32 mouse cellular contexts compared by ENCODE assay signal in genomic region chr3:87749977-87750376, GRCm38 (mm10). TPM values are rescaled to one million over a fixed set of nuclear protein-coding genes. Genes with fewer than 3 reads are reported as not detected.
"Had no signal": no experiment of that assay in that cellular context is flagged by ENCODE, and none has a peak within 500 bp of the region (broad histone marks: within the 10 kb centered on the region; RNA-seq: fewer than 3 reads in every experiment).

No protein-coding gene starts in this region.

- H3K9me3 ChIP-seq: limb, embryonic 12.5 days; limb, embryonic 13.5 days; limb, embryonic 15.5 days; liver, embryonic 12.5 days; liver, embryonic 13.5 days; liver, embryonic 15.5 days; lung, embryonic 15.5 days; megakaryocyte, embryonic 14.5 days; midbrain, embryonic 10.5 days; midbrain, embryonic 12.5 days; midbrain, embryonic 13.5 days; midbrain, embryonic 15.5 days; neural tube, embryonic 12.5 days had no signal

- H3K4me1 ChIP-seq: liver, embryonic 12.5 days; liver, embryonic 13.5 days; liver, embryonic 15.5 days had no signal

- DNase-seq: left cerebral cortex, postnatal 4 days; liver; liver, embryonic 13.5 days; liver, postnatal 0 days; lung, adult 18-20 months; lung, adult 2 months; lung, embryonic 14.5 days; lung, postnatal 10 days; lung, postnatal 14 days; lung, postnatal 36 days; lung, postnatal 4 days; midbrain, embryonic 14.5 days had no signal

- H3K4me3 ChIP-seq: limb, embryonic 12.5 days; limb, embryonic 13.5 days; limb, embryonic 15.5 days; liver, embryonic 12.5 days; liver, embryonic 13.5 days; liver, embryonic 15.5 days; lung, embryonic 15.5 days; megakaryocyte, embryonic 14.5 days; midbrain, embryonic 10.5 days; midbrain, embryonic 12.5 days; midbrain, embryonic 13.5 days; midbrain, embryonic 15.5 days; myocyte; neural tube, embryonic 12.5 days had no signal

- H3K9ac ChIP-seq: limb, embryonic 12.5 days; limb, embryonic 13.5 days; limb, embryonic 15.5 days; liver, embryonic 12.5 days; liver, embryonic 13.5 days; liver, embryonic 14.5 days; liver, embryonic 15.5 days; liver, postnatal 0 days; lung, embryonic 14.5 days; lung, embryonic 15.5 days; midbrain, embryonic 12.5 days; midbrain, embryonic 13.5 days; midbrain, embryonic 15.5 days; neural tube, embryonic 12.5 days had no signal

- H3K36me3 ChIP-seq: liver, embryonic 15.5 days; midbrain, embryonic 10.5 days; midbrain, embryonic 12.5 days; midbrain, embryonic 13.5 days; midbrain, embryonic 15.5 days; neural tube, embryonic 12.5 days had no signal

- H3K27me3 ChIP-seq: limb, embryonic 13.5 days; limb, embryonic 15.5 days; liver, embryonic 13.5 days; liver, embryonic 15.5 days; lung, embryonic 15.5 days; megakaryocyte, embryonic 14.5 days; midbrain, embryonic 15.5 days had no signal

- H3K27ac ChIP-seq: limb, embryonic 12.5 days; limb, embryonic 13.5 days; limb, embryonic 15.5 days; liver, embryonic 12.5 days; liver, embryonic 13.5 days; liver, embryonic 14.5 days; liver, embryonic 15.5 days; lung, embryonic 15.5 days; macrophage; midbrain, embryonic 10.5 days; midbrain, embryonic 12.5 days; midbrain, embryonic 13.5 days; midbrain, embryonic 15.5 days; neural tube, embryonic 12.5 days had no signal

RNA-seq across cellular contexts. Expression of gene Lrrc71, which starts 1.6 kb away (rescaled TPM):
- total RNA-seq: megakaryocyte progenitor cell, adult 5-6 weeks; megakaryocyte-erythroid progenitor cell, adult 5-6 weeks had no signal

RNA-seq across cellular contexts. Expression of gene Ntrk1, which starts 45.0 kb away (rescaled TPM):
- total RNA-seq: liver, adult 2 months; megakaryocyte progenitor cell, adult 5-6 weeks; megakaryocyte, adult 5-6 weeks; megakaryocyte-erythroid progenitor cell, adult 5-6 weeks; monocyte, adult 5-6 weeks had no signal
- polyA plus RNA-seq: macrophage, myocyte had no signal

RNA-seq across cellular contexts. Expression of gene Insrr, which starts 46.8 kb away (rescaled TPM):
- total RNA-seq: liver, adult 2 months; megakaryocyte, adult 5-6 weeks; megakaryocyte-erythroid progenitor cell, adult 5-6 weeks; monocyte, adult 5-6 weeks had no signal
- polyA plus RNA-seq: liver, postnatal 0 days; macrophage; myocyte had no signal
